Mouse (Mus musculus) megakaryocyte, embryonic 14.5 days (primary cell): Measurements from ENCODE around the gene Taok3.

Source experiments
- FLI1 ChIP-seq: IDR thresholded peaks from 2 replicates; pipeline ENCODE4 v1.6.1; 2012; ENCODE audit warnings: low read length, inconsistent platforms, mixed read lengths
- GATA1 ChIP-seq: IDR thresholded peaks from 3 replicates; pipeline ENCODE4 v1.6.1; 2012; ENCODE audit warnings: mixed read lengths, low read length, inconsistent platforms, borderline replicate concordance

DNA sequence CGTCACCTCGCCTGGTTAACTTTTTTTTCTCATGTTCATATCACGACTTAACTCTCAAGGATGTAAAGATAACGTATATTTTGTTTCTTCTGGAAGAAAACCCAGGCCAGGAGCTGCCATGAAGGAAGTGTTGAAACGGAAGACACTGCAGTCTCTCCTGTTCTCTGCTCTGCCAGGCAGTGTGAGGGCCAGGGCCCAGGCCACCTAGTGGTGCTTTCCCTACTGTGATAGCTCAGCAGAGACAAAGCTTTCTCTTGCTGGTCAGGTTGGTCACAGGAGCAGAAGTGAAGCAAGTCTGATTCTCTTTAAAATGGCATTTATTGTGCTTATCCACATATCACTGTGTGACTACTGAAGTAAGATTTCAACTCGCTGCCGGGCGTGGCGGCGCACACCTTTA is 161.6 kb downstream of the Taok3 start:
- TF ChIP-seq FLI1 (no peak), GATA1 (no peak)
